16 mouse cellular contexts compared by ENCODE assay signal in genomic region chr17:45053371-45053770, GRCm38 (mm10).
"Had no signal": no experiment of that assay in that cellular context is flagged by ENCODE, and none has a peak within 500 bp of the region (broad histone marks: within the 10 kb centered on the region; RNA-seq: fewer than 3 reads in every experiment).

No protein-coding gene starts in this region.

- H3K4me2 ChIP-seq: neural tube, embryonic 13.5 days; neural tube, embryonic 15.5 days; stomach, embryonic 15.5 days had no signal

- H3K4me3 ChIP-seq: neural tube, embryonic 13.5 days; neural tube, embryonic 15.5 days; stomach, embryonic 15.5 days had no signal

- DNase-seq: retina, postnatal 1 day; right cerebral cortex, adult 18-20 months; right cerebral cortex, postnatal 14 days; right cerebral cortex, postnatal 25 days; right cerebral cortex, postnatal 4 days; spleen, adult 18-20 months; thymus, adult 18-20 months; thymus, adult 2 months; thymus, postnatal 14 days; thymus, postnatal 25 days; thymus, postnatal 36 days; thymus, postnatal 4 days had no signal

- H3K9ac ChIP-seq: neural tube, embryonic 13.5 days; neural tube, embryonic 15.5 days; stomach, embryonic 15.5 days had no signal

- H3K27me3 ChIP-seq: neural tube, embryonic 13.5 days; neural tube, embryonic 15.5 days; stomach, embryonic 15.5 days had no signal

- H3K27ac ChIP-seq: neural tube, embryonic 13.5 days; neural tube, embryonic 15.5 days; stomach, embryonic 15.5 days; stomach, postnatal 0 days had no signal

- H3K4me1 ChIP-seq: neural tube, embryonic 13.5 days; neural tube, embryonic 15.5 days; stomach, embryonic 15.5 days had no signal

- H3K9me3 ChIP-seq: neural tube, embryonic 13.5 days; neural tube, embryonic 15.5 days; stomach, embryonic 15.5 days had no signal

- H3K36me3 ChIP-seq: neural tube, embryonic 13.5 days; neural tube, embryonic 15.5 days; stomach, embryonic 15.5 days had no signal
